Mouse (Mus musculus) naive thymus-derived CD4-positive, alpha-beta T cell, adult 2 months (primary cell): ENCODE data around the gene Nell1.

Experiments used
- DNase-seq: peaks from one replicate; pipeline ENCODE4 v3.0.0-alpha.2; 2011; ENCODE audit warnings: low read depth

The Nell1 gene

GRCm38 (mm10) chr7:50260016-50260415, 285.4 kb downstream of the Nell1 start:
- no peak for DNase-seq

GRCm38 (mm10) chr7:50295508-50295907, 320.8 kb downstream of the Nell1 start:
- no peak for DNase-seq

GRCm38 (mm10) chr7:50338226-50338625, 363.6 kb downstream of the Nell1 start:
- no peak for DNase-seq

GRCm38 (mm10) chr7:50338757-50339156, 364.1 kb downstream of the Nell1 start:
- no peak for DNase-seq

- DNase-seq = no peak
These were observed 376.9 kb downstream of the Nell1 start for GRCm38 (mm10) chr7:50351564-50351963.

- DNase-seq = no peak
These were observed 382.5 kb downstream of the Nell1 start for GRCm38 (mm10) chr7:50357213-50357612.

- DNase-seq = no peak
These were observed 387.4 kb downstream of the Nell1 start for GRCm38 (mm10) chr7:50362039-50362438.

- DNase-seq = no peak
These were observed 400.2 kb downstream of the Nell1 start for GRCm38 (mm10) chr7:50374876-50375275.

- no peak for DNase-seq
These were observed 435.8 kb downstream of the Nell1 start for GRCm38 (mm10) chr7:50410421-50410820.

GRCm38 (mm10) chr7:50419976-50420375, 445.3 kb downstream of the Nell1 start:
- DNase-seq = no peak

- DNase-seq = no peak
These were observed 447.9 kb downstream of the Nell1 start for GRCm38 (mm10) chr7:50422422-50423195.

- DNase-seq = no peak
These were observed 455.1 kb downstream of the Nell1 start for GRCm38 (mm10) chr7:50429725-50430124.

GRCm38 (mm10) chr7:50441237-50441636, 466.6 kb downstream of the Nell1 start:
- no peak for DNase-seq

- no peak for DNase-seq
These were observed 472.7 kb downstream of the Nell1 start for GRCm38 (mm10) chr7:50447316-50447715.

- no peak for DNase-seq
These were observed 493.1 kb downstream of the Nell1 start for GRCm38 (mm10) chr7:50467742-50468141.

GRCm38 (mm10) chr7:50470555-50470954, 495.9 kb downstream of the Nell1 start:
- no peak for DNase-seq

GRCm38 (mm10) chr7:50482011-50482410, 507.3 kb downstream of the Nell1 start:
- DNase-seq = no peak

- no peak for DNase-seq
These were observed 510.6 kb downstream of the Nell1 start for GRCm38 (mm10) chr7:50485304-50485703.

- DNase-seq = no peak
These were observed 512.3 kb downstream of the Nell1 start for GRCm38 (mm10) chr7:50486884-50487420.

- DNase-seq = no peak
These were observed 526.9 kb downstream of the Nell1 start for GRCm38 (mm10) chr7:50501562-50501961.

- DNase-seq = no peak
These were observed 532.4 kb downstream of the Nell1 start for GRCm38 (mm10) chr7:50507047-50507446.

GRCm38 (mm10) chr7:50514830-50515229, 540.2 kb downstream of the Nell1 start:
- DNase-seq = no peak

GRCm38 (mm10) chr7:50516681-50517080, 542.0 kb downstream of the Nell1 start:
- no peak for DNase-seq

GRCm38 (mm10) chr7:50543373-50543772, 568.7 kb downstream of the Nell1 start:
- no peak for DNase-seq
